Mouse (Mus musculus): ENCODE data around the gene Evc2.

- TF ChIP-seq EP300 (IDR thresholded peaks at IDR 0.05; ENCODE audit: low read depth) (no peak), CTCF (IDR thresholded peaks at IDR 0.05; ENCODE audit: low read depth) (no peak)
These were observed 133.8 kb downstream of the Evc2 start for GRCm38 (mm10) chr5:37472025-37472608.
